Mouse (Mus musculus) left cerebral cortex, adult 18-20 months (tissue): ENCODE results near the gene Pum1. TPM values are rescaled to one million over a fixed set of nuclear protein-coding genes. Genes with fewer than 3 reads are reported as not detected.

Source experiments
- DNase-seq, 2 experiments: peaks; one replicate each; pipeline ENCODE4 v3.0.0; 2021 to 2022; ENCODE audit warnings: low spot score in 2 of 2, mixed read lengths in 1 of 2
- total RNA-seq, 2 experiments: library from RNA; stranded (reverse); gene quantifications; 2 replicates each; pipeline ENCODE4 v1.2.3; 2021

Pum1 gene
- total RNA-seq, 2 experiments from 2014 or later = 113 to 124 TPM

DNA sequence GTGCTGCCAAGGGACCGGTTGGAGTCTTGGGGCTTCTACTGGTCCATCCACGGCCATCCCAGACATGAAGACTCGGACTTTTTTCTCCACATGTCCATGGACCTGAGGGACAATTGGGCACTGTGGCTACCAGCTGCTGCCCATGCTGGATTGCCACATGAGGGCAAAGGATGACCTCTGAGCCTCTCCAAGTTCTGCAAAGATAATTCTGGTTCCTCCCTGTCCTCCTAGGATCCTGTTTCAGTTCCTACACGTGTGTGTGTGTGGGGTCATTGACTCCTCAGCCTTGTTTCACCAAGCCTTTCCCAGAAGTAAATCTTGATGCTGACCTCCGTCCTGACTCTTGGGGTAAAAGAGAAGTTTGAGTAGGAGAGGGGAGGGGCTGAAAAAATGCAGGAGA, 124.4 kb downstream of the Pum1 start:
- DNase-seq = no peak

DNA sequence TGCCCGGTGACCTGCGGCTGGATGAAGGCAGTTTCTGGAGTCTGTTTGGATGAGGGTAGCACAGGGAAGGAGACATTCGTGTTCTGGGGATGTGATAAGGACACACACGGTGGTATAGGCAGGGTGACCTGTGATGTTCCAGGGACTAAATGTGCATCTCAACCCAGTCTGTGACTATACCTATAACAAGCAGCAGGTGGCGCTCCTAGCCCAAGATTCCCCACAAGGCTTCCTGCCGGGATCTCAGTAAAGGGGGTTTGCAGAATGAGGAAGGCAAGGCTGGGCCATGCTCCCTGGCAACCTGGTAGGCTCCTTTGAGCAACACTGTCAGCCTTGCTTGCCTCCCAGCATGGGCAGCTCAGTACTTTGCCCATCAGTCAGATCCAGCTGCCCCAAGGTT, 127.1 kb downstream of the Pum1 start:
- peak; percentile 86 to 91 for DNase-seq

DNA sequence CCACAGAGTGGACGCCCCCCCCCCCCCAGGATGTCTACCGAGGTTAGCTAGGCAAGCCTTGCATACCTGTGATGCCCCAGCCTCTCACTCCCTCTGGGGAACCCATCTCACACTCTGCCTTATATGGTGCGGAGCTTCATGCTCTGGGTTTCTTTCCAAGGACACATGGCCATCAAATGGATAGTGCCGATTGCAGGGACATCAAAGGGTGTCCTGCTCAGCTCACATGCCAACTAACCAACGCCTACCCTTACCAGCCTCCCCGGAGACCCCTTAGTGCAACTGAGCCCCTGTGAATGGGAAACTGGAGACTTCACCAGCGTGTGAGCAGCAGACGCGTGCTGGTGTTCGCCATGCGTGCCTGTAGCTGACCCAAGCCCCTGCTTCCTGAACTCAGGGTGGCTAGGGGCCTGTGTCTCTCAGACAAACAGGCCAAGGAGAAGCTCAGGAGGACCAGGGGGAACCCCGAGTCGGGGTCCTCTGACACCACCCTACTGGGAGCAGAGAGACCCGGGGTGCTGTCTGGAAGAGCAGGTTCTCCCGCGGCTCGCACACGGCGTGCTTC, 128.8 kb downstream of the Pum1 start:
- peak in 1 of 2 experiments; percentile 38 for DNase-seq

DNA sequence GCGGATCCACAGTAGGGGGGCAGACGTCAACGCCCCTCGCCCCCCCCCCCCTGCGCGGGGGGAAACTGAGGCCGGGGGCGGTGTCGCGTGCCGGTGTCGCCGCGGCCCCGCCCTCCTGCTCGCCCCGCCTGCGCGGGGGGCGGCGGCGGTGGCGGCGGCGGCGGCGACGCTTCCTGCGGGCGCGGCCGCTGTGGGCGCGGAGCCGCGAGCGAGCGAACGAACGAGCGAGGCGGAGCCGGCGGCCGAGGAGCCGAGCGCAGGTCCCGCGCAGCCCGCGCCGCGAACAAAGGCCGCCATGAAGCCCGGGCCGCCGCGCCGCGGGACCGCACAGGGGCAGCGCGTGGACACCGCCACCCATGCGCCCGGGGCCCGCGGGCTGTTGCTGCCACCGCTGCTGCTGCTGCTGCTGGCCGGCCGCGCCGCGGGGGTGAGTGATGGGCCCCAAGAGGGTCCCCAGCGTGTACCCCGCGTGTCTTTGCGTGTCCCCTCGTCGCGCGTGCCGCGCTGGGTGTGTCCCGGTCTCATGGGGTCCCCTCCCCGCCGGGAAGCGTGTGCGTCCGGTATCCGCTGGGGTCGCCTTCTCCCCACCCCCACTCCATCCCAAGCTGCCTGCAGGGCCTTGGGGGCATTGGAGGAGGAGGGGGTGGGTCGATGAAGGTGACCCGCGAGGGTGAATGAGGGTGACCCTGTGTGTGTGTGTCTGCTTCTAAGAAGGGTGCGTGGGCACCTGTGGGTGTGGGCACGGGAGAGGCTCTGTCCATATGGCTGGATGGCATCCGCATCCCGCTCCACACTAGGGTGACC, 129.5 kb downstream of the Pum1 start, which contains the start of gene Sdc3:
TSS of gene Sdc3 (plus strand) at position 162 of the 804 bp plus-strand sequence.
- DNase-seq = peak; percentile 29 to 55

DNA sequence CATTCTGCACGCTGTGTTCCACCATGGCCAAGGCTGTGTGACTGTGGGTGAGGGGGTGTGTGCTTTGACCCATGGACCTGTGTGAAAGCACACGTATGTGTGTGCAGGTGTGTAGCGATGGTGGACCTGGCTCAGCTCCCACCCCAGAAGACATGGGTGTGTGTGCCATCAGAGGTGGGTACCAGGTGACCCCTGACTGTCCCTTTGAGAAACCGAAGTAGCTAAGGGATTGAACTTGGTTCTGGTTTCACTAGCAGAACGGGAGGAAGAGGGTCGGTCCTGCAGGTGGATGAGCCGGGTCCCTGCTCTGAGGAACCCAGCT, 130.0 kb downstream of the Pum1 start:
- DNase-seq = no peak

DNA sequence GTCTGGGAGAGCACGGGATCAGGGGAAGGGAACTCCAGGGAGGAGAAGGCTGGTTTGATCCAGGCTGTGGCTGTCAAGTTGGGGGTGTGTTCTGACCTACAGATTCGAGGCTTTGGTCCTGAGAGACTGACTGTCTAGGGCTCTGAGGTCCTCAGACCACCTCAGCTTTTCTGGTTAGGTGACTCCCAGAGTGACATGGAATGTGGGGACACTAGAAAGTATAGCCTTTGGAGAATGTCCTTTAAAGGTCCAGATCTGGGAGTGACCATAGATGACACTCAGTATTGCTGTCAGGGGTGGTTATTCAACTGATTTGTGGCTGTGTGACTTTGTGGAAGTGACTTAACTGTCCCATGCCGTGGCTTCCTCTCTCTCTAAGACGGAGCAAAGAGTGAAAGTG, 131.7 kb downstream of the Pum1 start:
- DNase-seq = no peak

DNA sequence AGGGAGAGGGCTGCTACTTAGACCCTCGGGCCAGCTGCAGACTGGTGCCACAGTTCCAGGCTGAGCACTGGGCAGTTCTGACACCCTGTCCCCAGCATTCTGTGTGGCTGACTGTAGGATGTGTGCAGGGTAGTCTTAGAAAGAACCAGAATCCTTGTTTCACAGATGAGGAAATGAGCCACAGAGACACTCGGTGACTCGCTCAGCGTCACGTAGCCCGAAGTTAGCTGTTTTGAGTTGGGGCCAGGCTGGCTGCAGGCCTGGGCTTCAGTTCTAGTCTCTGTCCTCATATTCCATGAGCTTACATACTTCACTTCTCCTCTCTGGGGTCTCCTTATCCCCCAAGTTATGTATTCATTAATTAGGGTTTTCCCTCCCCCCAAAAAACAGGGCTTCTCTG, 132.8 kb downstream of the Pum1 start:
- DNase-seq = no peak

DNA sequence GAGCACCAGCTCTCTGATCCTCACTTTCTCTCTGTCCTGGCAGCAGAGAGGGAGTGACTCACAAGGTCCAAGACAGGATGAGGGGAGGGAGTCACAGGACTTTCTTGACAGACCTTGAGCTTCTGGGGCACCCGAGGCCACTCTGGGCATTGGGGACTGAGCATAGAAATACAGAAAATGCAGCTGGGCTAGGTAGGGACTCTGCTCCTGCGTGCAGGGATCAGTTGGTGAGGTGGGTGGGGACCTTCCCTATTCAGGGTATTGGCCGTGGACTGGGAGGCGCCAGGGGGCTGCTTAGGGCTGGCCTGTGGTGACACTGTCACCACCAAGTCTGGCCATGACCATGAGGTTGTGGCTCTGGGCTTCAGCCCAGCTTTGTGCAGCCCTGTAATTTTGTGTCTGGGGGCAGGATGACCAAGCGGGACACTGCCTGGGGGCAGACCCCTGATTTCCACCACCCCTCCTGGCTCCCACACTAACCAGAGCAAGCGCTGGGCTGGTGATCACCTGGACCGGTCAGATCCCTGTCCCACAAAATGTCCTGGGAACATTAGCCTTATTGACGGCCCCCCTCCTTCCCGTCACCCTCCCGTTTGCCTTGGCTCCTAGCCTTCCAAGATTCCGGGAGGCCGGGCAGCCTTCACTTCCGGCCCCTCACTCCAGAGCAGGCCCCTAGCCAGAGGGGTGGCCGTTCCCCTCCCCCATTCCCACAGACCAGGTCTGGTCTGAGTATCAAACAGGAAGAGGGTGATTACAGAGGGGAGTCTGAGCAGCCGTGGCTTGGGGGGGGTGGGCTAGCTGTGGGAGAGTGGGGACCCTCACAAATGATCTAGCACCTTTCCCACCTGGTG, 134.3 kb downstream of the Pum1 start:
- no peak for DNase-seq

DNA sequence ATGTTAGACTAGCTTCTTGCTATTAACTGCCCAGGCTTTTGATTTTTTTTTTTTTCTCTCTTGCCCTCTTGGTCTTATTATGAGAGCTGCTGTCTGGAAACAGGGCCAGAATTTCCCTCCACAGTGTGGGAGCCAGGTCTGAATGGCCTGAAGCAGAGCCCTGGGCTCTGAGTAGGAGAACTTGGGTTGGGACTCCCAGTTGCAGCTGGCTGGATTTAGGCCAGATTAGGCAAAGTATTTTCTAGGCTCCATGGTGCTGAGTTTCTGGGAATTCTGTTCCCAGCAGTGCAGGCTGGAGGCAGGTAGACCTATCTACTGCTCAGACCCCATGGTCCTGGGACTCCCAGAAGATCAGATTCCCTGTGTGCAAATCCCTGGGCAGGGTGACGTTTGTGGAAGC, 135.3 kb downstream of the Pum1 start:
- DNase-seq = no peak

DNA sequence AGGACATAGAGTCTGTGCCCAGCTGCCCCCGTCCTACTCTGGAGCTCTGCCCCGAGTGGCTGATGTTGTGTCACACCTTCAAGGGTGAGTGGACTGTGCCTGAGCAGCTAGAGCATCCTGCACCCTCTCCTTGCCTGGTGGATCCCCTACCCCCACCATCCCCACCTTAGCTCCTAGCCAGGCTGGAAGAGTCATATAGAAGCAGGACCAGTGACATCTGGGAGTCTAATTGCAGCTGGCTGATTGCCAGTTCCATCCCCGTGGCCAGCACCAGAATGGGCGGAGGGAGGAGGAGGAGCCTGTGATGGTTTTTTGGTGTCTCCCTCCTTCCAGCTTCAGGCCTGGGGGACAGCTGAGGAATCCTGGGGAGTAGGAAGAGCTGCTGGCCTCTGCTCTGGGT, 136.0 kb downstream of the Pum1 start:
- DNase-seq = no peak

DNA sequence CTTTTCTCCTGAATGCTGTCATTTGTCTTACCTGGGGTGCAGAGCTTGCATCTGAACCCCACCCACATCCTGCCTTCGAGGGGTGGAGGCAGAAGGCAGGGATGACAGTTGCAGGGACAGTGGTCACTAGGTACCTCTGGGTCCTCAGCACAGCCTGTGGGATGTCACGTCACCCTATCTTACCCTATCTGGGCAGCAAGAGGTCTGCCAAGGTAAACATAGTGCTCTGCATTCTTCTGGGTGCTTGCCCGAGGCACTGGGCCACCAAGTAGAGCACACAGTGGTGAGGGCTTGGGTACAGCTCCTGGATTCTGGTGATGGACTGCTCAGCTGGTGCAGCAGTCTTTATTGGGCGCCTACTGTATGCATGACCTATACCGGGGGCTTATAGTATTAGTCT, 136.5 kb downstream of the Pum1 start:
- no peak for DNase-seq

DNA sequence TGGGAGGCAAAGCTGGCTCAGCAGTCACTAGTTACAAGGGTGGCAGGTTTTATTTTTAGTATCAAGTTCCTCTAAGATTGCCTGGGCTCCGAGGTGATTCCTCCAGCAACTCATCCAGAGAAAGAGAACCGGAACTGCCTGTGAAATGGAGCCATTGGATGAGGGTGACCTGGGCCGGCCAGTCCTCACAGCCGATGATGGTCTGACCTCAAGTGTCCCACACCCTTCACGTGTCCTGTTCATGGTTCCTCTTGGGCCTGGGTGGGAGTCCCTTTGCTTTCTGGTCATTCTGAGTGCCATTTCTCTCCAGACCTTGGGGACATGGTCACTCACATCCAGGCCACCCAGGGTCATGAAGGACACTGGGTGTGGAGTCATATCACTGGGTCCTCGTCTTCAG, 137.0 kb downstream of the Pum1 start:
- no peak for DNase-seq

DNA sequence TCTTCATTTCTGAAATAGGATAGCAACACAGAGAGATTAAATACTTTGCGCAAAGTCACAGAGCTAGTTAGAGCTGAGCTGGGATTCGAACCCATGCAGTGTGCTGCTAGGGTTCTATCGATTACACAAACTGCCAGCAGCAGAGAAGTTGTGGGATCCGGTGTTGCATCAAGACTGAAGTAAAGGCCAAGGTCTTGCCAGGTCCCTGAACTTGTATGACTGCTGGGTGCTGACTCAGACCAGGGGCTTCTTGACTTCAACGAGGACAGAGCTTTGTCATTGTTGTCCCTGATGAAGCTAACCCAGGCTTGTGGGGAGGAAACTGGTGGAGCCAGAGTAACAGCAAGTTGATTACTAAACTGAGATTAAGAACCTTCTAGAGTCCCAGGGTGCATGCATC, 138.1 kb downstream of the Pum1 start:
- DNase-seq = no peak

DNA sequence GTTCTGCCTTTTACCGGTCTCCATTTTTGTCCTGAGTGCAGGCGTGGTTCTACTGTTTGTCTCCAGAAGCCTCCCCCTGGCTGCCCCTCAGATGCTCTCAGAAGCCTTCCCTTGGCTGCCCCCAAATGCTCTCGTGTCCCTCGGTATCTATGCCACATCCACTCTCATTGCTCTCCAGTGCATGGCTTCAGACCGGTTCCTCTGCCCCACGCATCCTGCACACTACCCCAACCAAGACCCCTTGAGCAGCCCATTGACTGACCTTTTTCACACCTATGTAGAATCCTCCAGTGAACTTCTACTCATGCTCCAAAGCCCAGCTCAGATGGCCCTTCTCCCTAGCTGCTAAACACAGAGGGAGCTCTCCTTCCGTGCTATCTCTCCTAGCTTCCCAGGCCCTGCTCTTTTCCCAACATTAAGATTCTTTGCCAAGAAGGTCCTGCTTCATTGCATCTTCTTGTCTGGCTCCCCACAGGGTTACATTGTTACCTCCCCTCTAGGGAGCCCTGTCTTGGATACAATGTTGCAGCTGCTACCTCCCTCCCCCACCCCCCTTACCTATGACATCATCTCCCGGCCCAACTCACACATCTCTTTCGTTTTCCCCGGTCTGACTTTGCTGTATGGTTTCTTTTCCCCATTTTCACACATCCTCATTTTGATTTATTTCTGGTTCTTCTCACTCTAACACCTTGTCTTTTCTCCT, 138.7 kb downstream of the Pum1 start:
- no peak for DNase-seq

DNA sequence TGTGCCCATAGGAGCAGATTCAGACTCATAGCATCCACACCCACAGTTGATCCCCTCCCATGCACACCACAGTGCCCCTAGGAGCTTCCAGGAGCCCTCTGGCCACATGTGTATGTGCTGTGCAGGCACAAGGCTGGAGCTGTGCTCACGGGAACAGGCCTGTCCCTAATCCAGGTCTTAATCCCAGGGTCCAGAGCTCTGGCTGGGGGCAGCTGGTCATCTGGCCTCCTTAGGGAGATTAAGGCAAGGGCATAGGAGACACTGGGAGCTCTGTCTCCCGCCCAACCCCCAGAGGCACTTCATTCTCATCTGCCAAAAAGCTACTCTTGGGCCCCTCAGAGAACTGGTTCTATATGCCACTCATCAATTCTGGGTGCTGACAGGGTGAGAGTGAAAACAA, 140.5 kb downstream of the Pum1 start:
- DNase-seq = no peak

DNA sequence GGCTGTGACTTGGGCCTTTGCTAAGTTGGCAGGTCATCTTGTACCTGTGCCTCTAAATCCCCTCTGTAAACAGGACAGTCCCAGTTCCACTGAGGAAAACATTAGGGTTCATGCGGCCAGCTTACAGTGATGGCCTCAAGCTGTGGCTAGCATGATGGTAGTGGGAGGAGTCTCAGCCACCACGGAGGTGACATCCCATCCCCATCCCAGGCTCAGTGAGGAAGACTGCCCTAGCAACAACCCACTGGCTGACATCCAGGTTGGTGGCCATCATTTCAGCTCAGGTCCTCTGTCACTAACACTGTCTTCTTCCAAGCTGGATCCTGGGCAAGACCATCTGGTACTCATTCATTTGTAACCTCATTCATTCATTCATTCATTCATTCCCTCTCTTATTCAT, 141.2 kb downstream of the Pum1 start:
- DNase-seq = no peak

DNA sequence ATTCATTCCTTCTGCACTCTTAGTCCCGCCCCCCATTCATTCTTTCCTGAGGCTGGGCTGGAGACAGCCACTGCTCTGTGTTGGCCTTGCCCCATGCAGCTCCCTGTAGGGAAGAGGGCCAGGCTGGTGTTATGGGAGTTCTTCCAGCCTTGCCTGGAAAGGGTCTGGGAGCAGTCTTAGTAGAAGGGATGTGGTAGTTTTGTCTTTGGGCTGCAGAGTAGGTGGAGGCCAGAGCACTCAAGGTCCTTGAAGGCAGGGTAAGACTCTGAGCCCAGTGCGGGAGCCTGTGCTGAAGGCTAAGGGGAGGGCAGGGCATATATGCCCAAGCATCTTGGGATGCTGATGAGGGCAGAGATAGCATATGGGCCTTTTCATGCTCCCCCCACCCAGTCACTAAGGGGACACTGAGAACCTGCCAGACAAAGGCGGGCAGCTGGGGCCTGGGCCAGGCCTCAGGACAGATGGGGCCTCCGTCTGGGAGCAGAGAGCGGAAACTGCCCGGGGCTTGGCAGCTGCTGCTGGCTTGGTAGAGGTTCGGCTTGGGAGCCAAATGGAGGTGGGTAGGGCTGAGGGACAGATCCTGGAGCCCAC, 141.7 kb downstream of the Pum1 start:
- DNase-seq = peak; percentile 25 to 46

DNA sequence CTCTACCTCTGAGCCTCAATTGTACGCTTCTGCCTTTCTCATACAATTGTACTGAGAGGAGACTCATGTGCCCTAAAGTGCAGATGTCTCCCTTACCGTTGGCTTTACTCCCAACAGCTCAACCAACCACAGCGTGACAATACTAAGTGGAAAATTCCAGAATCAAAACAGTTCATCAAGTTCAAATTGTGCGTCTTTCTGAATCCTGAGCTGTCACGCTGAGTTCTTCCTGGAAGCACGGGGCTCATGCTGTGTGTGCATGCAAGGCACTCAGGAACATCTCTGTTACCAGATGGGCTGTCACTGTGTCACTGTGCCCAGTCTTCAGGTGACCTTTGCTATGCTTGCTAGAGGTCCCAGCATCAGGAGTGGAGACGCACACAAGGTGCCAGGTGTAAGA, 142.6 kb downstream of the Pum1 start:
- no peak for DNase-seq

DNA sequence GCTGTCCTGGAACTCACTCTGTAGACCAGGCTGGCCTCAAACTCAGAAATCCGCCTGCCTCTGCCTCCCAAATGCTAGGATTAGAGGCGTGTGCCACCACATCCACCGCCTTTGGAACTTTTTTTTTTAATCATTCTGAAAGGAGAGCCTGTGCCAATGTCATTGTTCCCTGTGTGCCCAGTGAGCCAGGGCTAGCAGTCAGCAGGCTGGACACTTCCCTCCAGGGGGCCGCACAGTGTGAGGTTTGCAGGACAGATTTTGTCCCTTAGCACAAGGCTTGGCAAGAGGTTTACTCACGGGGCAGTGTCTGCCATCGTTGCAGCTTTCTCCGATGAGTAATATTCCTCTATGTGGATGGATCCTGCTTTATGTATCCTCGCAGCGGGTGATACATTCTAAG, 143.6 kb downstream of the Pum1 start:
- no peak for DNase-seq

DNA sequence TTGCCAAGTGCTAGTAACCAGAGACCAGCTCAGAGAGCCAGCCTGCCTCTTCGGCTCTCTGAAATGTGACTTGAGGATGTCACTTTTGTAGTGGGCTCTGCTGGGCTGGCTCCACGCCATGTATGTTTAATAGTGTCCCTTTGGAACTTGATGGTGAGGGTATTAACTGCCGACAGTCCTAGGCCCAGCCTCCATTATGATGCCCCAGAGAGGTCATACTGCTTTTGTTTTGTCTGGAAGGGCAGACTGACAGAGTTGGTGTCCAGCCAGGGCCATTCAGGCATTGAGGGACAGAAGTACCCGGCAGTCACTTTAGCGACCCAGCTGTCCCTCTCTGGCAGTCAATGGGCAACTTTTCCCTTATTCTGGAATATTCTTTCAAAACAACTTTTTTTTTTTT, 146.7 kb downstream of the Pum1 start:
- no peak for DNase-seq

DNA sequence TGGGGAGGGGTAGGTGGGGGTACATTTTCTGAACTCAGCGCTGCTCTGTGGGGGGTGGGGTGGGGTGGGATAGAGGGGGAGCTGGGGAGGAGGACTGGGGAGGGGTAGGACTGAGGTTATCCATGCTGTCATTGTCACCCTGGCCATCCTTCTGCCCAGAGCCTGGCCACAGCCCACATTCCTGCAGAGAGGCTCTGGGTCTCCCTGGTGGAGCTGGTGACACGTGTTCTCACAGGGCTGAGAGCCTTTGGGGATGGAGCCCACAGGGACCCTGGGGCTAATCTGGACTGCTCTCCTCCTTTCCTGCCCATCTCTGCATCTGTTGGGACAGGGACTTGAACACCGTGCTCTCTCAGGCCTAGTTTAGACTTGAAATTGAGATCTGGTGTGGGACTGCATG, 147.7 kb downstream of the Pum1 start:
- no peak for DNase-seq
